Mouse (Mus musculus): ENCODE data around the gene St6gal1. TPM values are rescaled to one million over a fixed set of nuclear protein-coding genes. Genes with fewer than 3 reads are reported as not detected.
A peak's percentile ranks its signal among the peaks of the same experiment; 100 is the strongest.

The St6gal1 gene
- polyA plus RNA-seq, 1 experiment = 31.5 TPM

GRCm38 (mm10) chr16:23280742-23281090 lies 56.2 kb downstream of the St6gal1 start:
- DNase-seq (ENCODE audit: low read depth) = no peak
- TF ChIP-seq CTCF (IDR thresholded peaks at IDR 0.05; ENCODE audit: borderline replicate concordance, extremely low read depth, insufficient read depth, insufficient read length) (no peak), POLR2A (IDR thresholded peaks at IDR 0.05; ENCODE audit: borderline replicate concordance, extremely low read depth, insufficient read depth, insufficient read length, poor library complexity, severe bottlenecking) (no peak)

- TF ChIP-seq CTCF (IDR thresholded peaks at IDR 0.05; ENCODE audit: borderline replicate concordance, extremely low read depth, insufficient read depth, insufficient read length) (no peak), POLR2A (IDR thresholded peaks at IDR 0.05; ENCODE audit: borderline replicate concordance, extremely low read depth, insufficient read depth, insufficient read length, poor library complexity, severe bottlenecking) (no peak)
- DNase-seq (ENCODE audit: low read depth) = no peak
These were observed 57.7 kb downstream of the St6gal1 start for GRCm38 (mm10) chr16:23282241-23282640.

GRCm38 (mm10) chr16:23282941-23283340 lies 58.4 kb downstream of the St6gal1 start:
- no peak for TF ChIP-seq CTCF (IDR thresholded peaks at IDR 0.05; ENCODE audit: borderline replicate concordance, extremely low read depth, insufficient read depth, insufficient read length)
- no peak for DNase-seq (ENCODE audit: low read depth)

GRCm38 (mm10) chr16:23283677-23284076 lies 59.1 kb downstream of the St6gal1 start:
- no peak for DNase-seq (ENCODE audit: low read depth)
- no peak for TF ChIP-seq POLR2A (IDR thresholded peaks at IDR 0.05; ENCODE audit: borderline replicate concordance, extremely low read depth, insufficient read depth, insufficient read length, poor library complexity, severe bottlenecking)

- no peak for TF ChIP-seq POLR2A (IDR thresholded peaks at IDR 0.05; ENCODE audit: borderline replicate concordance, extremely low read depth, insufficient read depth, insufficient read length, poor library complexity, severe bottlenecking)
- TF ChIP-seq CTCF (IDR thresholded peaks at IDR 0.05; ENCODE audit: borderline replicate concordance, extremely low read depth, insufficient read depth, insufficient read length) = no peak
These were observed 60.2 kb downstream of the St6gal1 start for GRCm38 (mm10) chr16:23284470-23285394.

GRCm38 (mm10) chr16:23286380-23287097 lies 62.0 kb downstream of the St6gal1 start:
- DNase-seq (ENCODE audit: low read depth) = no peak
- no peak for TF ChIP-seq POLR2A (IDR thresholded peaks at IDR 0.05; ENCODE audit: borderline replicate concordance, extremely low read depth, insufficient read depth, insufficient read length, poor library complexity, severe bottlenecking)
- no peak for TF ChIP-seq CTCF (IDR thresholded peaks at IDR 0.05; ENCODE audit: borderline replicate concordance, extremely low read depth, insufficient read depth, insufficient read length)

More at GRCm38 (mm10) chr16:23284470-23285394, 60.2 kb downstream of the St6gal1 start:
- no peak for DNase-seq (ENCODE audit: low read depth)

- no peak for DNase-seq (ENCODE audit: low read depth)
- TF ChIP-seq CTCF (IDR thresholded peaks at IDR 0.05; ENCODE audit: borderline replicate concordance, extremely low read depth, insufficient read depth, insufficient read length) (no peak), POLR2A (IDR thresholded peaks at IDR 0.05; ENCODE audit: borderline replicate concordance, extremely low read depth, insufficient read depth, insufficient read length, poor library complexity, severe bottlenecking) (no peak)
These were observed 62.9 kb downstream of the St6gal1 start for GRCm38 (mm10) chr16:23287312-23288040.

GRCm38 (mm10) chr16:23288103-23288502 lies 63.6 kb downstream of the St6gal1 start:
- no peak for DNase-seq (ENCODE audit: low read depth)
- TF ChIP-seq CTCF (IDR thresholded peaks at IDR 0.05; ENCODE audit: borderline replicate concordance, extremely low read depth, insufficient read depth, insufficient read length) (no peak), POLR2A (IDR thresholded peaks at IDR 0.05; ENCODE audit: borderline replicate concordance, extremely low read depth, insufficient read depth, insufficient read length, poor library complexity, severe bottlenecking) (no peak)

GRCm38 (mm10) chr16:23289424-23289823 lies 64.9 kb downstream of the St6gal1 start:
- TF ChIP-seq POLR2A (IDR thresholded peaks at IDR 0.05; ENCODE audit: borderline replicate concordance, extremely low read depth, insufficient read depth, insufficient read length, poor library complexity, severe bottlenecking) (no peak), CTCF (IDR thresholded peaks at IDR 0.05; ENCODE audit: borderline replicate concordance, extremely low read depth, insufficient read depth, insufficient read length) (no peak)
- no peak for DNase-seq (ENCODE audit: low read depth)

GRCm38 (mm10) chr16:23290171-23290570 lies 65.6 kb downstream of the St6gal1 start:
- TF ChIP-seq CTCF (IDR thresholded peaks at IDR 0.05; ENCODE audit: borderline replicate concordance, extremely low read depth, insufficient read depth, insufficient read length) = no peak
- no peak for TF ChIP-seq POLR2A (IDR thresholded peaks at IDR 0.05; ENCODE audit: borderline replicate concordance, extremely low read depth, insufficient read depth, insufficient read length, poor library complexity, severe bottlenecking)
- DNase-seq (ENCODE audit: low read depth) = no peak

- TF ChIP-seq POLR2A (IDR thresholded peaks at IDR 0.05; ENCODE audit: borderline replicate concordance, extremely low read depth, insufficient read depth, insufficient read length, poor library complexity, severe bottlenecking) (no peak), CTCF (IDR thresholded peaks at IDR 0.05; ENCODE audit: borderline replicate concordance, extremely low read depth, insufficient read depth, insufficient read length) (no peak)
- peak; percentile 29 for DNase-seq (ENCODE audit: low read depth)
These were observed 67.0 kb downstream of the St6gal1 start for GRCm38 (mm10) chr16:23291521-23291920.

All from brain, embryonic 14.5 days (tissue).